Mouse (Mus musculus) R1 (cell line): Measurements from ENCODE around the gene Galr2.
A peak's percentile ranks its signal among the peaks of the same experiment; 100 is the strongest.

Experiments
- DNase-seq: peaks from one replicate; pipeline ENCODE4 v3.0.0-alpha.2; 2018; ENCODE audit warnings: low read depth, low spot score

Galr2 gene

GRCm38 (mm10) chr11:116280751-116281663, at the start of gene Galr2:
Galr2 (plus strand) TSS chr11:116280939.
- peak; percentile 64 for DNase-seq

- peak; percentile 63 for DNase-seq
These were observed 48.3 kb upstream of the Galr2 start for GRCm38 (mm10) chr11:116232427-116232826.

- DNase-seq = no peak
These were observed 45.8 kb upstream of the Galr2 start for GRCm38 (mm10) chr11:116234901-116235300.

DNA sequence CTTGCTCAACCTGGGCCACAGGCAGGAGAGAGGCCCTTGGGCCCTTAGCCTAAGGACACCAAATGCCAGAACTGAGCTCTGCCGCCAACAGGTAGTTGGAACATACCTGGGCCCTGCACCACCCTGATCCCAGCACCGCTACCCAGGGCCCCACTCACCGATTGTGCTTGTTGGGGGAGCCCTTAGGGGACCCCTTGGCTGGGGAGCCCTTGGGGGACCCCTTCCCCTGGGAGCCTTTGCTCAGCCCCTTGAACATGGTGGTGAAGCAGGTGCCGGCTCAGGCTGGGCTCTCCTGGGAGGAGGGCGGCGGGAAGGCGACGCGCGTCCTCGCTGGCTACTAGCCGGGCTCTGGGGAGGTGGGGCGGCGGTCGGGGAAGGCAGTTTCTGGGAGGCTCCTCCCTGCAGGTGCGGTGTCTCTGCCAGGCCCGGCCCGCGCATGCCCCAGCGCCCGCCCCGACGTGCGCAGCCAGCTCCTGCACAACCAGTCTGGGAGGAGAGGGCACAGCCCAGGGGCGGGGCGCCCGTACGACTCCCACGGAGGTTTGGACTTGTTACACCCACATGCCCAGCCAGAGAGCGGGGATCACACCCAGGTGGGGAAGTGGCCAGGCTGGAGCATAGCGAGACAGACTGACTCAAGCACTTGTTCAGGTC, 42.9 kb upstream of the Galr2 start, which contains the start of gene Evpl:
Gene Evpl, minus strand, starts transcription at position 336 of the 654 bp plus-strand sequence.
- peak; percentile 60 for DNase-seq

DNA sequence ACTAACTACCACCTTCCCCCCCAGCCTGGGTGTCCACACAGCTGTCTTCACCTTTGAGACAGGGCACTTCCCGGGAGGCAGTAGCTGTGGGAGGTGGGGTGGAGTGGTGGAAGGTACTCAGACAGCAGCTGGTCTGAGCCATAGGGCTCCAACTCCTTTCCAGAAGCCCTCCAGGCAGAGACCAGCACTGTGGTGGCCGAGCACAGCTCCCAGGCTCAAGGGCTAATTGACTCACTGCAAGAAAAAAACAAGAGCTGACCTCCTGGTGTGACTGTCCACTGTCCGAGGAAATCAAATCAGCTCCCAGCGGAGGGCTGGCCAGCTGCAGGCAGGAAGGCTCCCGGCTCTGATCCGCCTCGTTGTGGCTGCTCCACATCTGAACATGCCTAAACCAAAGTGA, 40.9 kb upstream of the Galr2 start:
- no peak for DNase-seq

DNA sequence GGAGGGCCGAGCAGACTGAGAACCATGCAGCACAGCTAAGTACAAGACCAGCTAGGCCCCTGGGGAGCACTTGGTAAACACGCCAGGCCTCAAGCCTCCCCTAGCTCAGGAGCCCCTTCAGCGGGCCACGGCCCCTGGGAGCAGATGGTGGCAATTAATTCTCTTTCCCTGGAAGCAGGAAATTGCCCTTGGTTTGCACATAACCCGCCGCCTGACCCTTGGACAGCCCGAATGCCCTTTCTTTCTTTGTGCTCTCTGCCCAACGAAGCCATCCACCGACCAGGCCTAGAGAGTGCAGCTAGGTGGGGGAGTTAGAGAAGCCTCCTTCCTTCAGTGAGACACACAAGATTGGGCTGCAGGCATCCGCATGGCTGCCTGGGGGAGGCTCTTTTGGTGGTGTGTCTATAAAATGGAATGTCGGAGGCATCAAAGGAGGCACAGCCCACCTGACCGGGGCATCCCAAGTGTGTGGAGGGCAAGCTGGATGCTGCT, 38.9 kb upstream of the Galr2 start:
- no peak for DNase-seq

GRCm38 (mm10) chr11:116244580-116244979, 36.2 kb upstream of the Galr2 start:
- no peak for DNase-seq

- no peak for DNase-seq
These were observed 35.1 kb upstream of the Galr2 start for GRCm38 (mm10) chr11:116245616-116246015.

DNA sequence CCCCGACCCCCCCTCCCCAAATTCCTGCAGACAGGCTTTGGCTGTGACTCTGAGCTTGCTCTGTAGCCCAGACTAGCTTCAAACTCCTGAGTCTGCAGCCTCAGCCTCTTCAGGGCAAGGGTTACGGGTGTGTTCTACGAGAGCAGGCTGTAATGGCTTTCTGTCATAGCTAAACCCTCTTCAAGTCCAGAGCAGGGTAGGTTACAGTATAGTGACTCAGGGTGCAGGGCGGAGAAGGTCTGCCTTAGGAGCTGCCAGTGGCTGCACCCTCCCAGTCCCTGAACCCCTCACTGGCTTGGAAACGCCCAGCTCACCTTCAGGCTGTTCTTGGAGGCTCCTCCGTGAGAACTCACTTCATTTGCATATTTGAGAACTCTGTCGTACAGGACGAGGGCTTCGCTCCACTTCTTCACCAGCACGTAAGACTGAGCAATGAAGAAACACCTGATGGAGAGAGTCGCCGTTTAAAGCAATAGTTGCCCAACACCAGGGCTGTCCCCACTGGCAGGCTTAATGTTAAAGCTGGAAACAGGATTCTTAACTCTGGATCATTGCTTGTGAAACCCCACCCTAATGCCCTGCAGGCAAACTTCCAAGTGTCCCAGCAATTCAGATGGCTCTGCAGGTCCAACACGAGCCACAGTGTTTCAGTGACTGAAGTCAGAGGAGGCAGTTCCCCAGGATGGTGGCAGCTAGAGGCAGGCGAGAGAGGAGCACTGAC, 33.1 kb upstream of the Galr2 start:
- DNase-seq = no peak

DNA sequence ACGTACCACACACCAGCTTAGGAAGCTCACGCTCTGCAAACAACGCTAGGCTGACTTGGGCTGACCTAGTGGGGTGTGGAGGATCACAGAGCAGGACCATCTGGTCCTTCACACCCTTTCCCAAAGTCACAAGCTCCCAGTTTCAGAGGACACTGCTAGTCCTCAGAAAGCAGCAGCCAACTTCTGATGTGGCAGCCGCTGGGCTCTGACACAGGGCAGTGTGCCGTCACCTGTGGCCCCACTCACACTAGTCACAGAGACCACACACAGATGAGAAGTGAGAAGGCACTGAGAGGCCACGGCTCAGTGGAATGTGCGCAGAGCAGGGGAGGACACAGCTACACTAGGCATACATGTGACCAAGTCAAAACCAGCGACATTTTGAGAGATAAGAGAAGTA, 29.8 kb upstream of the Galr2 start:
- no peak for DNase-seq

- DNase-seq = no peak
These were observed 27.6 kb upstream of the Galr2 start for GRCm38 (mm10) chr11:116253076-116253600.

DNA sequence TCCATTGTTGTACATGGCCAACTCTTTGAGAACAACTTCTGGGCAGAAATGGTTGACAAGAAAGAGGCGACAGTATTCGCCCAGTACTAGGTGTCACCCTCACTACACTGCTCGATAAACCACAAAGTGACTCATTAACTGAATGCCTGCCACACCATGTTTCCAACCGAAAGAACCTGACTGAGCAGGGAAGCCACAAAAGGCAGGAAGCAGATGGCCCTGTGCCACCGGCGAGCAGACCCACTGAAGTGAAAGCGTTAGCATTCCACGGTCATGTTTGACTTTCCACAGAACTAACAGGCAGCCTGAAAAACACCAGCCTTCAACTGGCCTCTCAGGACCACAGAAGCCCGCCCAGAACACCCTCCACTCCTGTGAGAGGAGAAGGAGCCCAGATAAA, 26.1 kb upstream of the Galr2 start:
- no peak for DNase-seq

DNA sequence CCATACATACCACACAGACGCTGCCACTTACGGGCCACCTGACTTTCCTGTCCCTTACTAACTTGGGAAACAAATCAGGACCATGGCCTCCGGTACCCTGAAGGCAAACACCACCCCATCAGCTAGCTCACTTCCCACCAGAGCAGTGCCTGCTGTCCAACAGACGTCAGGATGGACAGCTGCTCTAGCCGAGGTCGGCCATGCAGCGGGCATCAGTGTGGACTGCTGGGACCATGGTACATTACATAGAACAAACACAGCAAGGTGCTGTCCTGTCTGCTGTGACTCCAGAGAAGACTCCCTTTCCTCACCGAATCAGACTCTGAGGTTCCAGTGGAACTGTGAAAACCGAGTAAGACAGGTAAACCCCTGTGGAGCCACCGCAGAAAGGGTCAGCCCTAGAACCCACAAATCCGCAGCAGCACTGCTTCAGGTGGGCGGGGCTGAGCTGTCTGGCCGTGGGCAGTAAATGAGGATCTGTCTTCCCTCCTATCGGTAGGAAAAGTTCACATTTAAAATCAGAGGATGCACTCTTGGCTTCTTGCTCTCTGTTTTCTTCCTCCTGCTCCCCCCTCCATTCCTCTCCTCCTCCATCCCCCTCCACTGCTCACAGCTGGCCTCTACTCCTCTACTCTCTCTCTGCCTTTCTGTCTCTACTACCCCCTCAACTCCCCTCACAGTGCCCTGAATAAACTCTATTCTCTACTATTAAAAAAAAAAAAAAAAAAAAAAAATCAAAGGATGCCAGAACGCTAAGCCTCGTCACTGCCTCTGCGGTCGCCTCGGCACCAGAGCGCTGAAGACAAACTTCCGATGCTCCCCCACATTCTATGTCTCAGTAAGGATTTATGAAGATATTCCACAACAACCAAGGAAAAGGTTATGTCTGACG, 25.4 kb upstream of the Galr2 start:
- no peak for DNase-seq

- DNase-seq = no peak
These were observed 24.6 kb upstream of the Galr2 start for GRCm38 (mm10) chr11:116255982-116256675.

DNA sequence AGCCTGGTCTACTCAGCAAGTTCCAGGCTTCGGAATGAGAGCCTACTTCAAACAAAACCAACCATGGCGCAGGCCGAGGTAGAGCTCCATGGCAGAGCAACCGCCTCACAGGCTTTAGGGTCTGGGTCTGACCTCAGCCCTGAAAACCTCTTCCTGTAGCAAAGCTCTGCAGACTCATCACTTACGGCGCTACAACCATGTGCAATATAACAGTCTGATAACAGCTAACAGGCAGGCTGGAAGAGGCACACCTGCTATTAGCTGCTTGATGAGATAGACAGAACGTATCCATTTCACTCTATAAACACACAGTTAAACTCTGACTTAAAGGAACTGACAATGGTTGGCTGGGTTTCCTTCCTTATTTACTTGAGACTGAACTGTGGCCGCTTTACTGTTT, 21.3 kb upstream of the Galr2 start:
- DNase-seq = no peak

DNA sequence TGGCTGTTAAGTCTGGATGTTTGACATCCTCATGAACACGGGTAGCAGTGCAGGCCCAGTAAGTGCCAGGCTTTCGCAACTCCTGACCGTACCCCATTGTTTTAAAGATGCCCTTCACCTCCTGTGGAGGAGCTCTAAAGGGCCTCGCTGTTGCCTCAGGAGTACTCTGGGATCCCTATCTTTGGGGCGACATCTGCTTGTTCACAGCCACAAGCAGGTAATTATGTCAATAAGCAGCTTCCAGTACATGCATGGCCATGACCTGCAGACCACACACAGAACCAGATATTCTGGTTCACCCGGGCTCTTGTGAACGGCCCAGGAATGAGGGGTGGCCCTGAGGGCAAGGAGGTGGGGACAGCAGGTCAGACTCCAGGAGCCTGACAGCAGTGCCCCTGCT, 20.5 kb upstream of the Galr2 start:
- DNase-seq = no peak

- DNase-seq = no peak
These were observed 15.4 kb upstream of the Galr2 start for GRCm38 (mm10) chr11:116265352-116265751.

DNA sequence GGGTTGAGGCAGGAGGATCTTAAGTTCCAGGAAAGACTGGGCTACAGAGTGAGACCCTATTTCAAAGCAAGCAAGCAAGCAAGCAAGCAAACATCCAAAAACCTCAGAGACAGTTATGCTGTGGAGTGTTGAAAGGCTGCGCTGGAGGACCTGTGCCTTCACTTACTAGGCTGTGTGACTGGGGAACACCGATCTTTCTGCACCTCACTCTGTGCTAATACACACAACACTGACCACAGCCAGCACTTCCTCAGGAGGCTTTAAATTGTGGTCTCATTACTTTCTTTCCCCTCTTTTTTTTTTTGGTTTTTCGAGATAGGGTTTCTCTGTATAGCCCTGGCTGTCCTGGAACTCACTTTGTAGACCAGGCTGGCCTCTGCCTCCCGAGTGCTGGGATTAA, 14.9 kb upstream of the Galr2 start:
- no peak for DNase-seq

- DNase-seq = peak; percentile 67
These were observed 13.1 kb upstream of the Galr2 start for GRCm38 (mm10) chr11:116267637-116268036.

GRCm38 (mm10) chr11:116268313-116268712, 12.4 kb upstream of the Galr2 start:
- DNase-seq = no peak
